Mouse (Mus musculus): ENCODE data around the gene Gm13889.

Gene Gm13889

DNA sequence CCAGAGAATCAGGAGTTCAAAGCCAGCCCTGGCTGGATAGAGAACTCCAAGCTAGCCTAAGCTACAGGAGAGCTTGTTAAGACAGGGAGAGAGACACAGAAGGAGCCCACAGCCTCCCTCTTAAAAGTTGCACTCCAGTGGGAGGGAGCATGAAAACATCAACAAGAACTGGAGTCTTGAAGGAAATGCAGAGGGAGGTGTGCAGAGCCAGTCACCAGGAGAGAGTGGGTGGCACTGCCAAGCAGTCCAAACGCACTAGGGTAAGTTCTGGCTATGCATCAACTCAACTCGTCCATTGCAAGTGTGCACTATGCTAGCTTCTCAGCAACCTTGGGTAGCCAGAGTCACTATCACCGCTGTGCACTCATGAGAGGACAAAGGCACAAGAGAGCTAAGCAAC lies 1.2 kb upstream of the Gm13889 start:
- DNase-seq (ENCODE audit: low spot score in 2 of 2), result no peak

DNA sequence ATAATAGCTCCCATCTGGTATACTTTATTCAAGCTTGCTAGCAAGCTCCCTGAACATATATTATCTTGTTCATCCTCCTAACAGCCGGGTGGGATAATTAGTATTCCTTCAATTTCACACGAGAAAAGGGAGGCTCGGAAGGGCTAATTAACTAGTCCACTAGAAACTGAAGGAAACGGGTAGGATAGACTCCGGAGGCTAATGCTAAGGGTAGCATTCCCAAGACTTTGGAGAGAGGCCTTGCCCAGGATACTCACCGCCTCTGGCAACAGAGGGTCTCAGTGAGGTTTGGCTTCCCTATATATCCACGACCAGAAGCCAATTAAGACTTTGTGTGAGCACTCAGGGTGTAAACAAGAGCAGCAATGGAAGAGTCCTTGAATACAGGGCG lies 779 bp upstream of the Gm13889 start:
- no peak for DNase-seq (ENCODE audit: low spot score in 2 of 2)

DNA sequence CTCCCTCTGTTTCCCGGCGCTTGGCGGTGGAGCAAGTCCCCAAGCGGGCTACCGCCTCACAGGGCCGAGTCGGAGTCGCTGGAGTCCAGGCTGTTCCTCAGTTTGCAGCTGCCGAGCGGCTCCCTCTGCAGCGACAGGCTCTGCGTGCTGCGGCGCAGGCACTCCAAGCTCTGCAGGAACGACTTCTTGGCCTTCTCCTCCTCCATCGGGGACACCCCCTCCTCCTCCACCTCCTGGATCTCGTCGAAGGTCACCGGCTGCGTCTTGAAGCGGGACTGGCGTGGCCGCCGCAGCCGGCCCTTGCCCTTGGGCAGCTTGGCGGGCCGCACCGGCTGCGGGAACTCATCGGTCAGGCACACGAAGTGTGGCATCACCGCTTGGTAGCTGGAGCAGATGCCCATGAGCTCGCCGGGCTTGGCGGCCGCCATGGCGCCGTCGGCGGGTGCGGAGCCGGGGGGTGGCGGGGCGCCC lies 635 bp downstream of the Gm13889 start:
- no peak for DNase-seq (ENCODE audit: low spot score in 2 of 2)

GRCm38 (mm10) chr2:93955886-93956285 lies 1.1 kb downstream of the Gm13889 start:
- no peak for DNase-seq (ENCODE audit: low spot score in 2 of 2)

DNA sequence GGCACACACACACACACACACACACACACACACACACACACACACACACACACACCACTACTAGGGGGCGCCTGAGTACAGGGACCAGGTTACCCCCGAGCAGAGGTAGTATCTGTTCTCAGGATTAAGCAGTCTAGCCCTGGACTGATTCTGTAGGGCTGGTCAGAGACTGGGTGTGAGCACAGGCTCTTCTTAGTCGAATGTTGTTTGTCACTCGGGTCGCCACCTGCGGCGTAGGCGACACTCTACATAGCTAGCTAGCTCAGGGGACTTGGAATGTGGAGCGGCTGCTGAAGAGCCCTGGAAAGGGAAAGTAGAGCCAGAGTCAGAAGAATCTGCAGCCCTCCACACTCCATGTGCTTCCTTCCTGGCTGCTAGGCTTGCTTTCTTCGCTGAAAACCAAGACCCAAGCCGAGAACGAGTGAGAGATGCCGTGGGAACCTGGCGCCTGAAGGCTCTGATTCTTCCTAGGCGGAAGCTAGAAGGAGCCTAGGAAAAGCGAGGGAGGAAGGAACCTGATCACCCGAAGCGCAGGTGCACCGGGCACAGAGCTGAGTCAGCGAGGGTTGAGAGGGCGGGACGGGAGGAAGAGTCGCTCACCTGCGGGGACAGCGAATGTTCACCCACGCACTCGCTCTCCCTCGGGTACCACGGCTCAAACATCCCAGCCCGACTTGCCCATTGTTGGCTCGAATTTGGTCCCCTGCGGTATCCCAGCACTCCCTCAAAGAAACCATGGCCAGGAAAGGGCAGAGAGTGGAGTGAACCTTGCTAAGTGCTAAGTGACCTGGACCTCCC lies 2.0 kb downstream of the Gm13889 start:
- no peak for DNase-seq (ENCODE audit: low spot score in 2 of 2)

- no peak for DNase-seq (ENCODE audit: low spot score in 2 of 2)
These were observed 3.3 kb downstream of the Gm13889 start for GRCm38 (mm10) chr2:93953726-93954125.

DNA sequence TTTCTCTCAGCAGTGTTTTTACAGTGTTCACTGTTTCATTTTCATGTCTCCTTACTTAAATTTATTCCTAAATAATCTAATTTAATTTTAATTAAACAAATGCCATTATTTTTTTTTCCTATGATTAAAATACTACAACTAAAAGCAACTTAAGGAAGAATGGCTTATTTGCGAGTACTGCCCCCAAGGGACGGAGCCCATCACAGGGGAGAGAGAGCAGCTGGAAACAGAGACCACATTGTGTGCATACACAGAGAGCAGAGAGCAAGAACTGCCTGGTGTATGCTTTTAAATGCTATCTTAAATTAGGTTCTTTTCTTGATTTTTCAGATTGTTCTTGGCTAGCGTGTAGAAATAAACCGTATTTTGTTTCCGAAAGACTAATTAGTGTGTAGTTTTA lies 10.0 kb downstream of the Gm13889 start:
- no peak for DNase-seq (ENCODE audit: low spot score in 2 of 2)

- DNase-seq (ENCODE audit: low spot score in 2 of 2), result no peak
These were observed 12.1 kb downstream of the Gm13889 start for GRCm38 (mm10) chr2:93944855-93945254.

DNA sequence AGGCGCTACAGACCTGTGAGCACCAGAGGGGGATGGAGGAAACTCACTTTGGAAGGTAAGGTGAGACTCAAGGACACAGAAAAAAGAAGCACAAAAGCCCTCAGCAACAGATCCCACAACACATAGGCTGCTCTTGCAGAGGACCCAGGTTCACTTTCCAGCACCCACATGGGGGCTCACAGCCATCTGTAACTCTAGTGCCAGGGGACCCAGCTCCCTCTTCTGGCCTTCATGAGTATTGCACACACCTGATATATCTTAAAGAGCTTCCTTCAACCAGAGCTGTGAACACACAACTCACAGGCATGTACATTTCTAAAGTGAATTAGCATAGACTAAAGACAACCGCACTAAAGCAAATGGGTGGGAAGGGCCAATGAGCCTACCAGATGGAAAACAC lies 12.9 kb downstream of the Gm13889 start:
- no peak for DNase-seq (ENCODE audit: low spot score in 2 of 2)

DNA sequence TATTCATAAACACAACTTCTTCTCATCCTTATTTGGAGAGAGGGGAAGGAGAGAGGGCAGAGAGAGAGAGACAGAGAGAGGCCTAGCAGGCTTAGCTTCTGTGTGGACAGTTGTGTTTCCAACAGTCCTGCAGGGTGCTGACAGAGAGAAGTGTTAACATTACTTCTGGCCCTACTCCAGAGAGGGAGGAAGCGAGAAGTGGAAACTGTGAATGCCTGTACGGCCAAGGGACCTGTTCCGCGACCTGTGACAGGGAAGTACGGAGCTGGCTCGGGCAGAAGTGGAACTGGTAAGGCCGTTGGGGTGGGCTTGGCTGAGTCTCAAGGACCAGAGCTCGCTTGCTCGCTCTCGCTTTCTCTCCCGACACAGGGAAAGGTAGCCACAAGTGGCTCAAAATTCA lies 15.3 kb downstream of the Gm13889 start:
- peak in 1 of 2 experiments; percentile 11 for DNase-seq (ENCODE audit: low spot score in 2 of 2)

- no peak for DNase-seq (ENCODE audit: low spot score in 2 of 2)
These were observed 18.5 kb downstream of the Gm13889 start for GRCm38 (mm10) chr2:93938534-93938933.

- no peak for DNase-seq (ENCODE audit: low spot score in 2 of 2)
These were observed 28.1 kb downstream of the Gm13889 start for GRCm38 (mm10) chr2:93928866-93929265.

- no peak for DNase-seq (ENCODE audit: low spot score in 2 of 2)
These were observed 29.1 kb downstream of the Gm13889 start for GRCm38 (mm10) chr2:93927701-93928437.

DNA sequence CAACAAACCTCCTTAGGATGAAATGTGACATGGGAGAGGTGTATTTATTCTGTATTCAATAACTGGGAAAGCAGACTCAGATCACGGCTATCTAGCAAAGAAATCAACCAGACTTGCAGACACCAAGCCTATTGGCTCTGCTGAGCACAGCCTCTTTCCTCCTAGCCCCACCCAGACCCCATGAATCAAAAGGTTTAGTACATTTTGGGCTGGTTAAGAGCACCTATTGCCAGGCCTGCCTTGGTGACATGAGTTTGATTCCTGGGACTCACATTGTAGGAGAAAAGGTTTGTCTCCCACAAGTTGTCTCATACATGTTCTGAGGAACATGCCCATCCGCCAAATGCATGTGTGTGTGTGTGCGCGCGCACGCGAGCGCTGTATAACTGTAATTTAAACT lies 30.9 kb downstream of the Gm13889 start:
- no peak for DNase-seq (ENCODE audit: low spot score in 2 of 2)

DNA sequence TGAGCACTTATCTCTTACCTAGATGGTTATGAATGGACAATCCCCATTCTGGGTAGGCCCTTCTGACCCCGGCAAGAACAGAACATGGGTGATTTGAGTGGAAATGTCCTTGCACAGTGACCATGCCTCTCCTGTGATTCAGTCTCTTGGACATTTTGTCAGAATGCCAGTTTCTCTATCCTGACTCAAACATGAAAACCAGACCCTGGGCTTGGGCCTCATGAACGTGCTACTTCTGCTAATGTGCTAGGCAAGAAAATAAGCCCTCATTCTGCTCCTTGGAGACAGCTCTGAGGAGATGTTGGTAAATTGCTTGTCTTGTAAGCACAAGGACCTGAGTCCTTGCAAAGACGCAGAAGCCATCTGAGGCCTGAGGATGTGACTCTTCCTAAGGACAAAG lies 37.9 kb downstream of the Gm13889 start:
- DNase-seq (ENCODE audit: low spot score in 2 of 2), result no peak

DNA sequence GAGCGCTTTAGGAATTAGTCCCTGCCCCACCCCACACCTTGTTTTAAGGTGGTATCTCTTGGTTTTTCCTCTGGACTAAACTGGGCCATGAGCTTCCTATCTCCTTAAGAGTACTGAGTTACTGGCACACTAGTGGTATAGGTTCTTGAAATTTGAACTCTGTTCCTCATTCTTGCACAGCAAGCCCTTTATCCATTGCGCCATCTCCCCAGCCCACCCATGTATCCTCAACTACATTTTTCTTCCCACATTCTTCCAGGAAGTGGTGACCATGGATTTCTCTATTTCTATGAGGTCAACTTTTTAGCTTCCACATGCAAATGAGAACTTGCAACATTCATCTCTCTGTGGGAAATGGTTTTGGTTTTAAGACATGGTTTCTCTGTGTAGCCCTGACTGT lies 43.4 kb downstream of the Gm13889 start:
- DNase-seq (ENCODE audit: low spot score in 2 of 2), result no peak

GRCm38 (mm10) chr2:93911942-93912341 lies 45.1 kb downstream of the Gm13889 start:
- no peak for DNase-seq (ENCODE audit: low spot score in 2 of 2)

DNA sequence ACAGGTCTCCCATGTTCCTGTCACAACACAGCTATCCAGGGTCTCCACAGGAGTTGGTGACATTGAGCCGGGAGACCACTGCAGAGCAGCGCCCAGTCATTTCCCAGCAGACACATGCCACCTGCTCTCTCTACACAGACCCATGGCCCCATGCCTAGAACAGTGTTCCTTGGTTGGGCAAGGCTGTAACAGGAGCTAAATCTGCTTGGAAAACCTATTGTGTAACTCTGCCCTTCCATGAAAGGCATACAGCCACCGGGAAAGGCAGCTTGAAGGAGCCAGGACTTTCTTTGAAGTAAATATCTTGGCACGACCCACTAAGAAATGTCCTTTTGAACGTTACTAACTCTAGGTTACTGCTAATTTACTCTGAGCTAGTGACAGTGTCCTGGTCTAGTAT lies 47.3 kb downstream of the Gm13889 start:
- DNase-seq (ENCODE audit: low spot score in 2 of 2), result no peak

DNA sequence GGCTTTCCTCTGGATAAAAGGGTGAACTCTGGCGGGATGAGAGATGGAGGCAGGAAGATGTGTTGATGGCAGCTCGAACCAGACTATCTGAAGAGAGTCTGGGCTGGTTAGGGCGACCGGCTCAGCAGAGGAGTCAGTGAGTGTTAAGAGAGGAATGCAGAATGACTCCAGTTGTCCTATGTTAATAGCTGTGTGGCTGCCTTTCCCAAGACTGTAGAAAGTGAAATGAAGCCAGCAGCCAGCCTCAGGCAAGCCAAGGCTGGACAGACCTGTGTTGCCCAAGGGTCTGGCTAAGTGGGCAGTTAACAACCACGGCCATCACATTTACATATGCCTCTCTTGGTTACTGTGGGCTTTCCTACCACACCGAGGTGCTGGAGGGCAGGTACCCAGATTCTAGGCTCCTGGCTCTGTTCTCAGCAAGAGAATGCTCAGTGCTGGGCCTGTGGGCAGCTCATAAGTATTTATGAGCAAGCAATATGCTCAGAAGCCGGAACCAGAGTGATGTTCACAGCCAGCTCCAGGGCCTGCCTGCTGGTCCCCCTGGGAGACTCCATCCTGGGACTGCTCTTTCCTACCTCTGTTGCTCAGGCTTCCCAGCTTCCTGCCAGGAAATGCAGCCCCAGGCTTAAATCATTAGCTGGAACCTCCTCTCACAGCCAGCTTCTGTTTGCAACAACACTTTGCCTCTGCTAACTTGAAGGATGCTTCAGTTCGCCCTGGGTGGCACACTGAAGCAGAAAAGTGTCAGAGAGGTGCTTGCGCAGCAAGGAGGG lies 49.3 kb downstream of the Gm13889 start:
- DNase-seq (ENCODE audit: low spot score in 2 of 2), result no peak

DNA sequence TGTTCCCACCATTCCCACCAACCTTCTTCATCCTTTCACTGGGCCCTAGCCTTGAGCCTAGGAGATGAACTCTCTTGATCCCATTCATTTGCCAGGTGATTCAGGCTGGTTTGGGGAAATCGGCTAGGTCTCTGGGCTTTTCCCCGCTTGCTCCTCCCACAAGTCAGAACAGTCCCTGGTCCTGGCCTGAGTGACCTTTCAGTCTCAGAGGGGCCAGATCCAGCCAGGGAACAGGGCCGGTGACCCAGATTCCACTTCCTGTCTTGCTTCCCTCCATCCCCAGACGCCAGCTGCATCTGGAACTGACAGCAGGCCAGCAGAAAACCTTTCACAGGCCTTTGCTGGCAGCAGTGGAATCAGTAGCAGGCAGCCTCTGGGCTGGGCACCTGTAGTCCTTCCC lies 50.7 kb downstream of the Gm13889 start:
- DNase-seq (ENCODE audit: low spot score in 2 of 2), result no peak
